Mouse (Mus musculus): ENCODE data around the gene Cldn16. TPM values are rescaled to one million over a fixed set of nuclear protein-coding genes. Genes with fewer than 3 reads are reported as not detected.

The Cldn16 gene
- polyA plus RNA-seq (2017; shearing (Covaris generic)): not detected

GRCm38 (mm10) chr16:26462835-26463234 is at the start of gene Cldn16:
Gene Cldn16 (plus strand): TSS chr16:26463135.

GRCm38 (mm10) chr16:26526669-26527068 is 63.7 kb downstream of the Cldn16 start, which contains the start of gene Tmem207:
Gene Tmem207 (minus strand): TSS chr16:26526769.

Other genes with a start within 250 kb of the Cldn16 start
- gene Cldn1, start 91.3 kb upstream of the Cldn16 start, polyA plus RNA-seq (2017; shearing (Covaris generic)): not detected
- gene Tmem207, start 63.6 kb downstream of the Cldn16 start, polyA plus RNA-seq (2017; shearing (Covaris generic)): not detected
- 19.2 TPM for gene Il1rap, start 118.6 kb downstream of the Cldn16 start, polyA plus RNA-seq (2017; shearing (Covaris generic))